Mouse (Mus musculus): Measurements from ENCODE around the gene Hist1h3b. TPM values are rescaled to one million over a fixed set of nuclear protein-coding genes. Genes with fewer than 3 reads are reported as not detected.
"Not testable (repeated sequence)": the region's sequence is repeated elsewhere in the genome, so short reads cannot be mapped to it uniquely, and the experiment has no call there.

Gene Hist1h3b
- polyA plus RNA-seq, 1 experiment, result not detected

DNA sequence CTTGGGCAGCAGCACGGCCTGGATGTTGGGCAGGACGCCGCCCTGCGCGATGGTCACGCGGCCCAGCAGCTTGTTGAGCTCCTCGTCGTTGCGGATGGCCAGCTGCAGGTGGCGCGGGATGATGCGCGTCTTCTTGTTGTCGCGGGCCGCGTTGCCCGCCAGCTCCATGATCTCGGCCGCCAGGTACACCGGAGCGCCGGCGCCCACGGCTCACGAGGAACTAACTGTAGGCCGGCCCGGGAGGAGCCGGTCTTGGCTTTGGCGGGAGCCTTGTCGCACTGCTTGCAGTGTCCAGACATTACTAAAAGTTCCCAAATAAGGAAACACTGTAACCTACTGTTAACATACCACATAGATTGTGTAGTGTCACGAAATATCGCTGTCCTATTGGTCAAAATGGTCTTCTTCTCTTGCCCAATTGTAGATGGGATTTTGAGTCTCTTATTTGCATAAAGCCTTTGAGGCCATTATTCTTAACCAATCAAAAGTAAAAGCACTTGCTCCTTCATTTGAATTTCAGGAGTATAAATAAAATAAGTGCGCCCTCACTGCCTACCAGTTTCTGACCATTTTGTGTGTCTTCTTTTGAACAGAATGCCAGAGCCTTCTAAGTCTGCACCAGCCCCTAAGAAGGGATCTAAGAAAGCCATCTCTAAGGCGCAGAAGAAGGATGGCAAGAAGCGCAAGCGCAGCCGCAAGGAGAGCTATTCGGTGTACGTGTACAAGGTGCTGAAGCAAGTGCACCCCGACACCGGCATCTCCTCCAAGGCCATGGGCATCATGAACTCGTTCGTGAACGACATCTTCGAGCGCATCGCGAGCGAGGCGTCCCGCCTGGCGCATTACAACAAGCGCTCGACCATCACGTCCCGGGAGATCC lies 5.6 kb upstream of the Hist1h3b start, which contains the start of gene Hist1h2bb:
Gene Hist1h2bb, plus strand, starts transcription at position 534 of the 880 bp plus-strand sequence.
- peak; percentile 38; the same call in 1 of the 2 replicates for TF ChIP-seq POLR2A (IDR thresholded peaks at IDR 0.05; ENCODE audit: borderline replicate concordance, insufficient read depth, low read length)
- peak; percentile 84 to 93 for DNase-seq
- under 1% methylated on average over 48 of the region's 58 CpGs for WGBS
- peak within 1 kb of the TSS; percentile 58 for H3K4me3 ChIP-seq (replicated peaks; ENCODE audit: insufficient read depth, low read depth, low read length)
- peak within 1 kb of the TSS; percentile 86 for H3K27ac ChIP-seq (ENCODE audit: insufficient read depth, low read length)
- H3K4me1 ChIP-seq (ENCODE audit: control insufficient read depth, insufficient read depth, low read length); H3K27me3 ChIP-seq (ENCODE audit: control insufficient read depth, insufficient read depth, low read length): not testable (repeated sequence)

GRCm38 (mm10) chr13:23747081-23747891 lies 4.8 kb upstream of the Hist1h3b start:
- TF ChIP-seq POLR2A (IDR thresholded peaks at IDR 0.05; ENCODE audit: borderline replicate concordance, insufficient read depth, low read length) (no peak), CTCF (IDR thresholded peaks at IDR 0.05; ENCODE audit: borderline replicate concordance, insufficient read depth, low read depth, low read length) (no peak)
- Histone ChIP-seq H3K27me3 (ENCODE audit: control insufficient read depth, insufficient read depth, low read length) (no peaks in the 10 kb centered on the region), H3K4me3 (replicated peaks; ENCODE audit: insufficient read depth, low read depth, low read length) (peak overlapping the region; percentile 19), H3K4me1 (ENCODE audit: control insufficient read depth, insufficient read depth, low read length) (no peaks in the 10 kb centered on the region), H3K27ac (ENCODE audit: insufficient read depth, low read length) (peak overlapping the region; percentile 73)
- DNase-seq, result no peak
- WGBS, result 5% methylated on average over 13 of the region's 13 CpGs

GRCm38 (mm10) chr13:23747892-23748288 lies 4.2 kb upstream of the Hist1h3b start:
- H3K27ac ChIP-seq (ENCODE audit: insufficient read depth, low read length), result no peak overlapping the region
- no peak overlapping the region for H3K4me3 ChIP-seq (replicated peaks; ENCODE audit: insufficient read depth, low read depth, low read length)
- no peak for TF ChIP-seq POLR2A (IDR thresholded peaks at IDR 0.05; ENCODE audit: borderline replicate concordance, insufficient read depth, low read length)
- TF ChIP-seq CTCF (IDR thresholded peaks at IDR 0.05; ENCODE audit: borderline replicate concordance, insufficient read depth, low read depth, low read length), result no peak
- no peaks in the 10 kb centered on the region for H3K4me1 ChIP-seq (ENCODE audit: control insufficient read depth, insufficient read depth, low read length)
- no peak for DNase-seq
- 5% methylated on average over 4 of the region's 4 CpGs for WGBS
- H3K27me3 ChIP-seq (ENCODE audit: control insufficient read depth, insufficient read depth, low read length), result no peaks in the 10 kb centered on the region

DNA sequence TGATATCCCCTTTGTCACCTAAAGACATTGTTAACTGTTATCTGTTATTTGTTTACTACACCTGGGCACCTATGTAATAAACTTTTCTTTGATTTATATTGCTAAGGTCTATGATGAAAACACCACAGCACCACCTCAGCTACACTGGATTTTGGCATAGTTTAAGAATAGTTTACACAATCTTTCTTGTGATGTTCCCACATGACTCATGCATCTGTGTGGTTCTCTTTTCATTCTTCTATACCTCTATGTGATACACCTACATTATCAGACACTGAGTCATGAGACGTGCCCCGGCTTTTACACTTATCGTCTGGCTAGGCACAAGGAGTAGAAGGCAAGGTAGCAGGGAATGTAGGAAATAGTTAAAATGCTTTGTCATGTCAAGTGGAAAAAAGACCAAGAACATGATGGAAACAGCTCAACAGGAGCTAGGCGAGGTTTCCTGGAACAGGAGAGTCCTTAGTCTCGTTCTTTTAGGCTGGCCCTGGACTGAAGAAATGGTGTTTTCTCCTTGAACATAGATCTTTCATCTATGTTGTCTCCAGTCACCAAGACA lies 2.4 kb upstream of the Hist1h3b start:
- Histone ChIP-seq H3K27me3 (ENCODE audit: control insufficient read depth, insufficient read depth, low read length) (no peaks in the 10 kb centered on the region), H3K4me3 (replicated peaks; ENCODE audit: insufficient read depth, low read depth, low read length) (no peak overlapping the region), H3K27ac (ENCODE audit: insufficient read depth, low read length) (no peak overlapping the region), H3K4me1 (ENCODE audit: control insufficient read depth, insufficient read depth, low read length) (no peaks in the 10 kb centered on the region)
- DNase-seq, result no peak
- WGBS, result 95% methylated on average over 5 of the region's 5 CpGs
- TF ChIP-seq POLR2A (IDR thresholded peaks at IDR 0.05; ENCODE audit: borderline replicate concordance, insufficient read depth, low read length) (no peak), CTCF (IDR thresholded peaks at IDR 0.05; ENCODE audit: borderline replicate concordance, insufficient read depth, low read depth, low read length) (no peak)

- WGBS, result 4% methylated on average over 34 of the region's 47 CpGs
- DNase-seq, result peak; percentile 63 to 75
- not testable (repeated sequence) for H3K4me1 ChIP-seq (ENCODE audit: control insufficient read depth, insufficient read depth, low read length); H3K27me3 ChIP-seq (ENCODE audit: control insufficient read depth, insufficient read depth, low read length)
- Histone ChIP-seq H3K27ac (ENCODE audit: insufficient read depth, low read length) (peak within 1 kb of the TSS; percentile 23; the same call in 1 of the 2 replicates), H3K4me3 (replicated peaks; ENCODE audit: insufficient read depth, low read depth, low read length) (peak within 1 kb of the TSS; percentile 60)
These were observed 1.1 kb upstream of the Hist1h3b start, which contains the start of gene Hist1h2ab for GRCm38 (mm10) chr13:23750839-23751477. TSS of gene Hist1h2ab (plus strand) at chr13:23751126.

GRCm38 (mm10) chr13:23751478-23751956 lies 550 bp upstream of the Hist1h3b start:
- TF ChIP-seq POLR2A (IDR thresholded peaks at IDR 0.05; ENCODE audit: borderline replicate concordance, insufficient read depth, low read length) (no peak), CTCF (IDR thresholded peaks at IDR 0.05; ENCODE audit: borderline replicate concordance, insufficient read depth, low read depth, low read length) (no peak)
- no peak overlapping the region for H3K4me3 ChIP-seq (replicated peaks; ENCODE audit: insufficient read depth, low read depth, low read length)
- no peak for DNase-seq
- whole genome bisulfite sequencing, result 6% methylated on average over 11 of the region's 11 CpGs
- H3K27ac ChIP-seq (ENCODE audit: insufficient read depth, low read length), result no peak overlapping the region
- no peaks in the 10 kb centered on the region for H3K4me1 ChIP-seq (ENCODE audit: control insufficient read depth, insufficient read depth, low read length)
- H3K27me3 ChIP-seq (ENCODE audit: control insufficient read depth, insufficient read depth, low read length), result no peaks in the 10 kb centered on the region

DNA sequence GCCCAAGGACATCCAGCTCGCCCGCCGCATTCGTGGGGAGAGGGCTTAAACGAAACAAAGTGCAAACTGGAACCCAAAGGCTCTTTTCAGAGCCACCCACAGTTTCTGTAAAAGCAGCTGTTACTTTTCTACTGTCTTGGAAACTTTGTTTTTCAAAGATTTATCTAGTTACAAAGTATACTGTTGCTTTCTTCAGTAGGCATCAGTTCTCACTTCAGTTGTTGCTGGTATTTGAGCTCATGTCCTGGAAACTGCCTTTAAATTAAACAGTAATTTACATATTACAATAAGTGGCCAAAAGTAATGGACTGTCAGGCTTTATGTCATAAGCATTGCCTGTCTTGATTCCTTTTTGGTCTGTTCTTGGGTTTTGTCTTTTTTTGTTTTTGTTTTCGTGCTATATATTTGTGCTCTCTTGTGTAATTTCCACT lies 690 bp downstream of the Hist1h3b start:
- Histone ChIP-seq H3K4me1 (ENCODE audit: control insufficient read depth, insufficient read depth, low read length) (no peaks in the 10 kb centered on the region), H3K4me3 (replicated peaks; ENCODE audit: insufficient read depth, low read depth, low read length) (no peak overlapping the region), H3K27ac (ENCODE audit: insufficient read depth, low read length) (no peak overlapping the region), H3K27me3 (ENCODE audit: control insufficient read depth, insufficient read depth, low read length) (no peaks in the 10 kb centered on the region)
- TF ChIP-seq CTCF (IDR thresholded peaks at IDR 0.05; ENCODE audit: borderline replicate concordance, insufficient read depth, low read depth, low read length) (no peak), POLR2A (IDR thresholded peaks at IDR 0.05; ENCODE audit: borderline replicate concordance, insufficient read depth, low read length) (no peak)
- DNase-seq, result no peak
- 15% methylated on average over 6 of the region's 6 CpGs for WGBS
